Mouse (Mus musculus) liver, adult 2 months (tissue): ENCODE measurements around the gene Nrxn2.

Source experiments
- CTCF ChIP-seq: fragments of 200-500 bp; IDR thresholded peaks from 2 replicates; pipeline ENCODE4 v1.5.1; 2011; ENCODE audit warnings: low read depth, low read length, control low read depth
- POLR2A ChIP-seq: fragments of 200-500 bp; IDR thresholded peaks from 2 replicates; pipeline ENCODE4 v1.6.1; 2011; ENCODE audit warnings: low read length, control low read depth; ENCODE audit not compliant: insufficient read depth; ENCODE audit errors: extremely low read depth

DNA sequence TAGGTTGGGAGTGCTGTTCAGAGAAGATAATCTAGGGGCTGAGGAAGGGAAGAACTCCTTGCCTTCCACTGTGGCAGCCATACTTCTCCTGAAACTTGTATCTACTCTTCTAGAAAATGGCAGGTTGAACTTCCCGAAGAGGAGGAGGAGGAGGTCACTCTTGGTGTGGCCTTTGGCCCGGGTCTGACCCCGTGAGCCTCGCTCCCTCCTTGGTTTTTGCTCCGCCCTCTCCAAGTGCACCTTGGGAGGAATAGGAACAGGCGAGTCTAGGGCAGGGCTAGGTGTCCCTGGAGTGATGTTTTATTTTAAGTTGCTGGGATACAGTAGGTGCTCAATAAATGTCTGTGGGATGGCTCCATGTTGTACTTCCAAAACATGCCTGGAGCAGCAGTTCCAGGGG lies 96.4 kb downstream of the Nrxn2 start:
- no peak for TF ChIP-seq CTCF
- no peak for TF ChIP-seq POLR2A
